Mouse (Mus musculus) stomach, postnatal 0 days (tissue): ENCODE results near the gene Hal.

ENCODE experiments used
- CTCF ChIP-seq: IDR thresholded peaks from 2 replicates; pipeline ENCODE4 v1.5.1; 2016; ENCODE audit warnings: antibody characterized with exemption, low read depth, mild to moderate bottlenecking, moderate library complexity
- EP300 ChIP-seq: optimal IDR thresholded peaks from 2 replicates; pipeline ENCODE3; 2016; ENCODE audit warnings: antibody characterized with exemption

DNA sequence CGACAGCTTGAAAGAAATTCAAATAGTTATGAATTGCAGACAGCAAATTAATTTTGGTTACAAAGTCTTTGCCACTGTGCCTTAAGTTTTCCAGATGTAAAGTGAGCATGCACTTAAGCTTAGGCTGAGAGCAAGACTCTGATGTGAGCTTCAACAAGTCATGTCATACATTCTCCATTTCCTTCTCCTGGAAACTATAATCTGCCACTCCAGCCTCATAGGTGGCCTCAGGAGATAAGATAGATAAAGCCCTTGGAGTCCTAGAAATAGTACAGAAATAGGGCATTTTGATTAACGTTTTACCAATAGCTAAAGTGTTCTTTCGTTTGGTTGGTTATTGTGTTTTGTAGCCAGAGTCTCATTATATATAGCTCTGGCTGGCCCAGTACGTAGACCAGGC lies 21.3 kb upstream of the Hal start:
- no peak for TF ChIP-seq CTCF
- no peak for TF ChIP-seq EP300
